Mouse (Mus musculus): Measurements from ENCODE around the gene Trio. TPM values are rescaled to one million over a fixed set of nuclear protein-coding genes. Genes with fewer than 3 reads are reported as not detected.
A peak's percentile ranks its signal among the peaks of the same experiment; 100 is the strongest.

The Trio gene
- polyA plus RNA-seq, 1 experiment from 2014 or later = 45.4 TPM

GRCm38 (mm10) chr15:27784126-27784563, 241.5 kb downstream of the Trio start:
- Histone ChIP-seq H3K9me3 (replicated peaks; ENCODE audit: control insufficient read depth, low read length) (no peaks in the 10 kb centered on the region), H3K27me3 (ENCODE audit: control insufficient read depth, insufficient read depth, low read length) (no peaks in the 10 kb centered on the region), H3K4me2 (ENCODE audit: low read depth, low read length) (peak overlapping the region; percentile 13), H3K4me1 (ENCODE audit: control insufficient read depth, insufficient read depth, low read length) (peaks cover 30% of the 10 kb centered on the region), H3K36me3 (replicated peaks; ENCODE audit: control insufficient read depth, insufficient read depth, low read depth, low read length) (no peaks in the 10 kb centered on the region), H3K9ac (replicated peaks; ENCODE audit: low read length) (peak overlapping the region; percentile 43; the same call in 1 of the 2 replicates), H3K4me3 (ENCODE audit: low read depth, low read length) (no peak overlapping the region), H3K27ac (replicated peaks; ENCODE audit: low read depth, low read length) (peak overlapping the region; percentile 83)
- no peak for ATAC-seq (replicated peaks; ENCODE audit: insufficient number of reproducible peaks, low FRiP score, low TSS enrichment, low read depth)
- WGBS = 24% methylated on average over 10 of the region's 10 CpGs
- peak; percentile 63 for DNase-seq (ENCODE audit: low spot score)

GRCm38 (mm10) chr15:27783541-27784125, 242.0 kb downstream of the Trio start:
- WGBS = 22% methylated on average over 12 of the region's 12 CpGs
- Histone ChIP-seq H3K36me3 (replicated peaks; ENCODE audit: control insufficient read depth, insufficient read depth, low read depth, low read length) (no peaks in the 10 kb centered on the region), H3K9ac (replicated peaks; ENCODE audit: low read length) (peak overlapping the region; percentile 43), H3K27ac (replicated peaks; ENCODE audit: low read depth, low read length) (peak overlapping the region; percentile 83), H3K4me3 (ENCODE audit: low read depth, low read length) (no peak overlapping the region), H3K4me1 (ENCODE audit: control insufficient read depth, insufficient read depth, low read length) (peaks cover 30% of the 10 kb centered on the region), H3K27me3 (ENCODE audit: control insufficient read depth, insufficient read depth, low read length) (no peaks in the 10 kb centered on the region), H3K4me2 (ENCODE audit: low read depth, low read length) (peak overlapping the region; percentile 13), H3K9me3 (replicated peaks; ENCODE audit: control insufficient read depth, low read length) (no peaks in the 10 kb centered on the region)
- ATAC-seq (replicated peaks; ENCODE audit: insufficient number of reproducible peaks, low FRiP score, low TSS enrichment, low read depth) (no peak), DNase-seq (ENCODE audit: low spot score) (no peak)

- Histone ChIP-seq H3K9me3 (replicated peaks; ENCODE audit: control insufficient read depth, low read length) (no peaks in the 10 kb centered on the region), H3K9ac (replicated peaks; ENCODE audit: low read length) (peak overlapping the region; percentile 43), H3K36me3 (replicated peaks; ENCODE audit: control insufficient read depth, insufficient read depth, low read depth, low read length) (no peaks in the 10 kb centered on the region), H3K4me3 (ENCODE audit: low read depth, low read length) (no peak overlapping the region), H3K4me1 (ENCODE audit: control insufficient read depth, insufficient read depth, low read length) (peaks cover 32% of the 10 kb centered on the region), H3K27me3 (ENCODE audit: control insufficient read depth, insufficient read depth, low read length) (no peaks in the 10 kb centered on the region), H3K27ac (replicated peaks; ENCODE audit: low read depth, low read length) (peak overlapping the region; percentile 83), H3K4me2 (ENCODE audit: low read depth, low read length) (no peak overlapping the region)
- DNase-seq (ENCODE audit: low spot score) = no peak
- no peak for ATAC-seq (replicated peaks; ENCODE audit: insufficient number of reproducible peaks, low FRiP score, low TSS enrichment, low read depth)
- WGBS = 31% methylated on average over 8 of the region's 8 CpGs
Observed at GRCm38 (mm10) chr15:27783092-27783491, 242.6 kb downstream of the Trio start.

- no peak overlapping the region for H3K9ac ChIP-seq (replicated peaks; ENCODE audit: low read length)
- WGBS = 41% methylated on average over 15 of the region's 15 CpGs
- ATAC-seq (replicated peaks; ENCODE audit: insufficient number of reproducible peaks, low FRiP score, low TSS enrichment, low read depth) = no peak
Observed at GRCm38 (mm10) chr15:27782383-27783036, 243.1 kb downstream of the Trio start.

GRCm38 (mm10) chr15:27779827-27780226, 245.8 kb downstream of the Trio start:
- H3K4me3 ChIP-seq (ENCODE audit: low read depth, low read length) = no peak overlapping the region
- DNase-seq (ENCODE audit: low spot score) = peak; percentile 89
- 0 out of 2 replicates have a peak overlapping the region, but pooled peaks have one; percentile 13 for H3K9ac ChIP-seq (replicated peaks; ENCODE audit: low read length)
- H3K4me1 ChIP-seq (ENCODE audit: control insufficient read depth, insufficient read depth, low read length) = peaks cover 28% of the 10 kb centered on the region
- no peaks in the 10 kb centered on the region for H3K27me3 ChIP-seq (ENCODE audit: control insufficient read depth, insufficient read depth, low read length)
- ATAC-seq (replicated peaks; ENCODE audit: insufficient number of reproducible peaks, low FRiP score, low TSS enrichment, low read depth) = peak; percentile 83
- H3K9me3 ChIP-seq (replicated peaks; ENCODE audit: control insufficient read depth, low read length) = no peaks in the 10 kb centered on the region
- 4% methylated on average over 10 of the region's 10 CpGs for WGBS
- H3K36me3 ChIP-seq (replicated peaks; ENCODE audit: control insufficient read depth, insufficient read depth, low read depth, low read length) = no peaks in the 10 kb centered on the region
- peak overlapping the region; percentile 95 for H3K27ac ChIP-seq (replicated peaks; ENCODE audit: low read depth, low read length)
- peak overlapping the region; percentile 20; the same call in 1 of the 2 replicates for H3K4me2 ChIP-seq (ENCODE audit: low read depth, low read length)

More at GRCm38 (mm10) chr15:27782383-27783036, 243.1 kb downstream of the Trio start:
- peak; percentile 56 for DNase-seq (ENCODE audit: low spot score)
- H3K27ac ChIP-seq (replicated peaks; ENCODE audit: low read depth, low read length) = peak overlapping the region; percentile 83; the same call in 1 of the 2 replicates
- peaks cover 35% of the 10 kb centered on the region for H3K4me1 ChIP-seq (ENCODE audit: control insufficient read depth, insufficient read depth, low read length)
- H3K4me3 ChIP-seq (ENCODE audit: low read depth, low read length) = no peak overlapping the region
- no peaks in the 10 kb centered on the region for H3K27me3 ChIP-seq (ENCODE audit: control insufficient read depth, insufficient read depth, low read length)
- no peaks in the 10 kb centered on the region for H3K36me3 ChIP-seq (replicated peaks; ENCODE audit: control insufficient read depth, insufficient read depth, low read depth, low read length)
- H3K4me2 ChIP-seq (ENCODE audit: low read depth, low read length) = peak overlapping the region; percentile 11; the same call in 1 of the 2 replicates
- H3K9me3 ChIP-seq (replicated peaks; ENCODE audit: control insufficient read depth, low read length) = no peaks in the 10 kb centered on the region

- peaks cover 28% of the 10 kb centered on the region for H3K4me1 ChIP-seq (ENCODE audit: control insufficient read depth, insufficient read depth, low read length)
- H3K27ac ChIP-seq (replicated peaks; ENCODE audit: low read depth, low read length) = peak overlapping the region; percentile 95
- no peaks in the 10 kb centered on the region for H3K27me3 ChIP-seq (ENCODE audit: control insufficient read depth, insufficient read depth, low read length)
- H3K9ac ChIP-seq (replicated peaks; ENCODE audit: low read length) = no peak overlapping the region; the same call in 1 of the 2 replicates
- H3K4me2 ChIP-seq (ENCODE audit: low read depth, low read length) = peak overlapping the region; percentile 23
- DNase-seq (ENCODE audit: low spot score) (peak; percentile 64), ATAC-seq (replicated peaks; ENCODE audit: insufficient number of reproducible peaks, low FRiP score, low TSS enrichment, low read depth) (no peak)
- H3K4me3 ChIP-seq (ENCODE audit: low read depth, low read length) = no peak overlapping the region
- H3K36me3 ChIP-seq (replicated peaks; ENCODE audit: control insufficient read depth, insufficient read depth, low read depth, low read length) = no peaks in the 10 kb centered on the region
- H3K9me3 ChIP-seq (replicated peaks; ENCODE audit: control insufficient read depth, low read length) = no peaks in the 10 kb centered on the region
- WGBS = 19% methylated on average over 11 of the region's 11 CpGs
Observed at GRCm38 (mm10) chr15:27779398-27779797, 246.2 kb downstream of the Trio start.

- peak overlapping the region; percentile 36; the same call in 1 of the 2 replicates for H3K4me2 ChIP-seq (ENCODE audit: low read depth, low read length)
- H3K36me3 ChIP-seq (replicated peaks; ENCODE audit: control insufficient read depth, insufficient read depth, low read depth, low read length) = no peaks in the 10 kb centered on the region; the same call in 1 of the 2 replicates
- no peak overlapping the region for H3K4me3 ChIP-seq (ENCODE audit: low read depth, low read length)
- 8% methylated on average over 3 of the region's 3 CpGs for WGBS
- DNase-seq (ENCODE audit: low spot score) (peak; percentile 74), ATAC-seq (replicated peaks; ENCODE audit: insufficient number of reproducible peaks, low FRiP score, low TSS enrichment, low read depth) (peak; percentile 25; the same call in 1 of the 2 replicates)
- H3K4me1 ChIP-seq (ENCODE audit: control insufficient read depth, insufficient read depth, low read length) = peaks cover 22% of the 10 kb centered on the region
- peak overlapping the region; percentile 95 for H3K27ac ChIP-seq (replicated peaks; ENCODE audit: low read depth, low read length)
- H3K27me3 ChIP-seq (ENCODE audit: control insufficient read depth, insufficient read depth, low read length) = no peaks in the 10 kb centered on the region
- H3K9me3 ChIP-seq (replicated peaks; ENCODE audit: control insufficient read depth, low read length) = no peaks in the 10 kb centered on the region
- no peak overlapping the region; the same call in 1 of the 2 replicates for H3K9ac ChIP-seq (replicated peaks; ENCODE audit: low read length)
Observed at GRCm38 (mm10) chr15:27778256-27778655, 247.4 kb downstream of the Trio start.
